Mouse (Mus musculus) neutrophil, adult 65 days (primary cell): Measurements from ENCODE around the gene Tyw1. TPM values are rescaled to one million over a fixed set of nuclear protein-coding genes. Genes with fewer than 3 reads are reported as not detected.

ENCODE experiments used
- total RNA-seq: library from RNA; stranded (reverse); gene quantifications from 2 replicates; pipeline ENCODE4 v1.2.4, GENCODE M21; 2023

Gene Tyw1
- total RNA-seq, result 9.4 and 11.7 TPM in 2 replicates

GRCm38 (mm10) chr5:130255017-130255720, at the start of gene Tyw1, which contains the start of gene Sbds:
TSS of gene Tyw1 (plus strand) at chr5:130255619.
TSS of gene Sbds (minus strand) at chr5:130255530.

DNA sequence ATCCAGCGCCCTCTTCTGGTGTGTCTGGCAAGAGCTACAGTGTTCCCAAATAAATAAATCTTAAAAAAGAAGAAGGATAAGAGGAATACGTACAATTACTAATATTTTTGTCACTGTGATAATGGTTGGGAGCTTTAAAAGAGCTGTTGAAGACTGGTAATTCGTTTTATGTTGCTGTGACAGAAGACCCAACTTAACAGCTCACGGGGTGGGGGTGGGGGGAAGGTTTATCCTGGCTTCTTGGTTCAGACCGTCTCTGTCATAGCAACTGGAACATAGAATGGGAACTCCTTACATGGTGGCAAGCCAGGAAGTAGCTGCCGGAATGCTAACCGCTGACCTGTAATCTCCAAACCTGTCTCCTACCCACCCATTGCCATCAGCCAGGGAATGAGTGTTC, 38.6 kb upstream of the Tyw1 start, which contains the start of gene Tmem248:
TSS of gene Tmem248 (plus strand) at position 301 of the 400 bp plus-strand sequence.

DNA sequence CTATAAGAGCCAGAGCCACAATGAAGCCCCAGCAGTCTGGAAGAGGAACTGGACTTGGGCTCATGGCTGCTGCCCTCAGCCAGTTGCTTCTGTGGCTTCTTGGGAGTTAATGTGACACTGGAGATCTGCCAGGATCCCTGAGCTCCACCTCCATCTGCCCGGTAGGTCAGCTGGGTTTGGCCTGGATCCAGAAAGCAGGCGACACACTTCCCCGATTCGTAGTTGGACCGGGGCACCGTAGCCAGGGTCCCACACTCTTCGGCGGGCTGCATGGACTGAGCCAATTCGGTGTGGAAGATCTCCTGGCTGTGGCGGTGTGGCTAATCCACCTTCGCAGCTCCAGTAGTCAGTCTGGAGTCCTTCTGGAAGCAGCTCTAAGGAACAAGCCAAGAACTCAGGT, 113.8 kb downstream of the Tyw1 start, which contains the start of gene Caln1:
TSS of gene Caln1 (plus strand) at position 219 of the 400 bp plus-strand sequence.

DNA sequence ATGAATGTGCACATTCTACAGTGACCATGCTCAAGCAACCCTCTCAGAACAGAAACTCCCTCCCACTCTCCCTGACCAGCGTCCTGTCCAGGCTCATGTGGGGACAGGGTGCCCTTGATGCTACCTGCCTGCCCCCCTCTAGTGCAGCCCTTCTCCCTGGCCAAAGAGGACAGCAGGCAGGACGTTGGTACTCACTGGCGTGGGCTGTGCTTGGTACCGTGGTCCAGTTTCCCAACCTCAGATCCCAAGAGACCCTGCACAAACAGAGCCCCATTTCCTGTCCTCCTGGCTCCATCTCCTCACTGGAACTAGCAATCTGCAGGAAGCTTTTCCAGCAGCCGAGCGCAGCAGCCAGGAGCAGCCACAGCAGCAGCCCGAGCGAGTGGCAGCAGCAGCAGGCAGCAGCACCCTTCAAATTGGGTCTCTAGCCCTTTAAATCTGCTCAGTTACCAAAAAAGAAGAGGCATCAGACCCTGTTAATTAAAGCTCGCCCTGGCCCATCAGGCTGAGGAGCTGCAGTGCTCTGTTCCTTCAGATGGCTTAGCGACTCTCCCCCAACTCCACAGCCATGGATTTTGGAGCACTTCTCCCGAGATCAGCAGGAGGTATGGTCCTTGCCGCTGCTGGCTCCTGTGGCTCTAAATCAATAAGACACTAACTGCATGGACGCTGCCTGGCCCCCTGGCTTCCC, 128.9 kb downstream of the Tyw1 start, which contains the start of gene A330070K13Rik:
TSS of gene A330070K13Rik (minus strand) at position 410 of the 691 bp plus-strand sequence.

Other genes with a start within 250 kb of the Tyw1 start
- 27.8 and 28.0 TPM in 2 replicates for gene Asl, start 226.4 kb upstream of the Tyw1 start, total RNA-seq
- 18.8 and 20.6 TPM in 2 replicates for gene Crcp, start 226.3 kb upstream of the Tyw1 start, total RNA-seq
- gene Tpst1, start 182.3 kb upstream of the Tyw1 start, total RNA-seq, result 1.6 and 1.8 TPM in 2 replicates
- 5.1 and 5.3 TPM in 2 replicates for gene Kctd7, start 110.8 kb upstream of the Tyw1 start, total RNA-seq
- 220 and 322 TPM in 2 replicates for gene Rabgef1, start 83.8 kb upstream of the Tyw1 start, total RNA-seq
- 67.3 and 67.9 TPM in 2 replicates for gene Tmem248, start 38.5 kb upstream of the Tyw1 start, total RNA-seq
- 46.5 and 48.1 TPM in 2 replicates for gene Sbds, start 89 bp upstream of the Tyw1 start, total RNA-seq
- gene Caln1, start 113.8 kb downstream of the Tyw1 start, total RNA-seq, result not detected in 2 replicates
- gene A330070K13Rik, start 129.0 kb downstream of the Tyw1 start, total RNA-seq, result not detected in 2 replicates